Mouse (Mus musculus) central nervous system, embryonic 14 days (tissue): ENCODE data around the gene Rhof. TPM values are rescaled to one million over a fixed set of nuclear protein-coding genes. Genes with fewer than 3 reads are reported as not detected.

ENCODE experiments used
- polyA plus RNA-seq: library from polyadenylated mRNA; depleted of rRNA; stranded (reverse); fragments of >200 nt; gene quantifications from 2 replicates; pipeline ENCODE4 v1.2.3, GENCODE M21; 2012; rRNA removed

Gene Rhof
- 7.1 and 7.3 TPM in 2 replicates for polyA plus RNA-seq

GRCm38 (mm10) chr5:123132308-123133071 lies at the start of gene Rhof:
Gene Rhof (minus strand): TSS chr5:123132692.

DNA sequence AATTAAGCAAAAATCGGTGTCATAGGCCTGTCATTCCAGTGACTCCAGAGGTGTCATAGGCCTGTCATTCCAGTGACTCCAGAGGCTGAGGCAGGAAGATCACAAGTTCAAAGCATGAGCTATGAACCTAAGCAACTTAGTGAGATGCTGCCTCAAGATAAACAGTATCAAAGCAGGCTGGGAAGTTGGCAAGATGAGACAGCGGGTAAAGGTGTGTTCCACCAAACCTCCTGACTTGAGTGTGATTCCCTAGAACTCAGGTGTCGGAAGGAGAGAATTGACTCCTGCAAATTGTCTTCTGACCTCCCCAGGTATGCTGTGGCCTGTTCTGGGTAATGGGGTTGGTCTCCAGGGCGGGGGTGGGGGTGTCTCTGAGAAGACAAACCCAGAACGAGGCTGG lies 36.8 kb upstream of the Rhof start, which contains the start of gene Psmd9:
Gene Psmd9, plus strand, starts transcription at position 130 of the 400 bp plus-strand sequence.

GRCm38 (mm10) chr5:123142161-123143157 lies 10.0 kb upstream of the Rhof start, which contains the start of gene Setd1b:
Gene Setd1b (plus strand): TSS chr5:123142193.

DNA sequence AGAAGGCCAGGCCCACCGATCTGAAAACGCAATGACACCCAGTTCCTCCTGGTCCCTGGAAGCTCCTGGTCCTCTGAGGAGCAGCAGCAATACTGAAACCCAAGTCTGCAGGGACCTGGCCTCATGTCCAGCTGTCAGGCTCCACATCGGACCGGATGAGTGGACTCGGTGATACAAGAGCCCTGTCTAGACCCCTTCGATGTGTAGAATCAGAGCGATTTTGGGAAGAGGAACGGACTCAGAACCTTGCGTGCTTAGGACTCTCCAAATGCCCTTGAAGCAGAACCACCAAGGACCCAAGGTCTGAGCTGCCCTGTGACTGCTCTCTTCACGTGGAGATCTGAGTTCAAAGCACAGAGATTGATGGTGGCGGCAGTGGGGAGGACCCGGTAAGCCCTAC lies 64.4 kb downstream of the Rhof start, which contains the start of gene Tmem120b:
Gene Tmem120b, plus strand, starts transcription at position 301 of the 400 bp plus-strand sequence.

Other genes starting within 250 kb of the Rhof start
- gene Kdm2b, start 142.9 kb downstream of the Rhof start, polyA plus RNA-seq = 79.0 and 91.3 TPM in 2 replicates
- 15.2 and 16.0 TPM in 2 replicates for gene Orai1, start 117.6 kb downstream of the Rhof start, polyA plus RNA-seq
- gene Morn3, start 85.7 kb downstream of the Rhof start, polyA plus RNA-seq = 0.26 and 0.29 TPM in 2 replicates
- gene Tmem120b, start 64.3 kb downstream of the Rhof start, polyA plus RNA-seq = 12.9 and 15.0 TPM in 2 replicates
- 11.6 and 14.9 TPM in 2 replicates for gene Setd1b, start 9.5 kb upstream of the Rhof start, polyA plus RNA-seq
- 34.6 and 37.7 TPM in 2 replicates for gene Psmd9, start 36.7 kb upstream of the Rhof start, polyA plus RNA-seq
- not detected in 2 replicates for gene Hpd, start 50.0 kb upstream of the Rhof start, polyA plus RNA-seq
- 2.2 and 2.6 TPM in 2 replicates for gene Wdr66, start 119.4 kb upstream of the Rhof start, polyA plus RNA-seq
- gene Bcl7a, start 211.1 kb upstream of the Rhof start, polyA plus RNA-seq = 52.2 and 66.4 TPM in 2 replicates